Mouse (Mus musculus): ENCODE results near the gene Ints4.

The Ints4 gene

DNA sequence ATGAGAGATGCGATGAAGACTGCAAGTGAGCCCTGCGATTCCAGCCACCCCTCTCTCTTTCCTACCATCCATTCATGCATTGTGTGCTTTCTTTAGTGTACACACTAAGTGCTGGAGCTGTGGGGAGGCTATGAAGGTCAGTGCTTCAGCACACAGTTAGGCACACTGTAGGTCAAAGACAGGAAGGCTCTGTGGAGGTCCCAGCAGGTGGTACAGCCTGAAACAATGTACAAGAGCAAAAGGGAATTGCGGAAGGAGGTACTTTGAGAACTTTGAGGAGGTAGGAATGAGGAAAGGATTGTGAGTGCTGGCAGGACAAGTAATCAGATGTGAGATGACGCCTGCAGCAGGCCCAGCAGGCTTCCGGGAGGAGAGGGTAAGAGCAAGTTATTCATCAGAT, 54.8 kb downstream of the Ints4 start:
- in situ Hi-C loops (cut with MboI, MseI) = no loop called here

DNA sequence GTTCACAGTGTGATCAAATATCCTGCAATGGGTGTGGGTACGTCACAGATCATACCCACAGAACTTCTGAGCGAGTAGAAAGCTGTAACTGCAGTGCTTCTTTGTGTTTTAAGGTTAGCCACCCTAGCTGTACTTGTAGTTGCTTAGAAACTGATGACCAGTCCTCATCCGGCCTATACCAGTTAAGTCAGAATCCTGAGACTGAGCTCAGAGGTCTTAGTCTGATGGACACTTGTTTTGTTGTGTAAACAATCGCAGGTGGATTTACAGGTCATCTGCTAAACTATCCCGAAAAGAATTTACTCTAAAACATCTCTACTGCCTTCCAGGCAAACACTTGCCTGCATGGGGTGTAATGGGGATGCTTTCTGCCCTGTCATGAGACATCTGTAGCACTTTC, 55.8 kb downstream of the Ints4 start:
- in situ Hi-C loops (cut with MboI, MseI) = no loop called here

DNA sequence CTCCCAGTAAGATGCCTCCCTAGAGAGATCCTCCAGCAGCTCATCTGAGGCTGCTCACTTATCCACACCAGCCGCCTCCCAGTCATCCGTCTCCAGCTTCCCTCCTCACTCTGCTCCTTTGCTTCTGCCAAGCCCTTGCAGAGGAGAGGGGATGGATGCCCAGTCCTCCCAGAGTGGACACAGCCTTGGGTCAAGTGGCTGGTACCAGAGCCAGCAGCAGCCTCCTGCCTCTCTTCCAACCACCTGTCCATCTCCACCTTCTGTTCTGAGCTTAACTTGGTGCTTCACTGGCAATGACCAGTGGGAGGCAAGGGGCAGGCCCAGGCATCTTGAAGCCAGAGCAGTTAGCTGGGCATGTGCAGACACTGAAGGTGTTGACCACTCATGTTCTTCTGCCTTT, 65.7 kb downstream of the Ints4 start:
- in situ Hi-C loops (cut with MboI, MseI) = no loop called here

DNA sequence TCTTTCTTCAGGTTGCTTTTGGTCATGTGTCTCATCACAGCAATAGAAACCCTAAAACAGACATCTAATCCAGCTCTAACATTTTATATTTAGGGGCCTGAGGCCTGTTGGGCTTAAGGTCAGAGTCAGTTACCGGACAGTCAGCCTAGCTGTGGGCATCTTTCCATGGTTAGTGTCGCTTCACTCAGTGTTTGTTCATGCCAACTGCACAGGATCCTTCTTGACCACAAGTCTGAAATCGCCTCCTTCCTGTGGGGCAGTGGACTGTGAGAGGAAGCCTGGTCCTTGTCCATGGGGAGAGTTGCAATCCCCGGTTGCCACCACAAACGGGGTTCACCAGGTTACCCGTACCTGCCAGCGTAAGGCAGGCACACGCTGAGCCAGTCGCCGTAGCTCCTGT, 68.5 kb downstream of the Ints4 start:
- in situ Hi-C loops (cut with MboI, MseI) = no loop called here

DNA sequence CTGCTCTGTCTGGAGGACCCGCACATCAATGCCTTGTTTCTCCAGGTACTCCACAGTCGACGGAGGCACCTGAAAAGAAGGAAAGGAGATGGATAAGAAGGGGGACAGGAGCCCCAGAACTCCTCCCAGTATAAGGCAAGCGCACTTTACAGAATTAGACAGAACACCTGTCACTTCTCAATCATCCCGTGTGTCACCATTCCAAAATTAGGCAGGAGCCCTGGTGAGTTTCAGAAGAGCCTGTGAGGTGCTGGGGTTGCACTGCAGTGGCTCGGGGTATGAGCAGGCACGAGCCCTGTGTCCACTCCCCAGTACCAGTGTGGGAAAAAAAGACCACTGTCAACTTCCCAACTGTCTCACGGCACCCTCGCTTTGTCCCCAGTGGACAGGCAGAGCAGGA, 69.9 kb downstream of the Ints4 start:
- in situ Hi-C loops (cut with MboI, MseI) = no loop called here

DNA sequence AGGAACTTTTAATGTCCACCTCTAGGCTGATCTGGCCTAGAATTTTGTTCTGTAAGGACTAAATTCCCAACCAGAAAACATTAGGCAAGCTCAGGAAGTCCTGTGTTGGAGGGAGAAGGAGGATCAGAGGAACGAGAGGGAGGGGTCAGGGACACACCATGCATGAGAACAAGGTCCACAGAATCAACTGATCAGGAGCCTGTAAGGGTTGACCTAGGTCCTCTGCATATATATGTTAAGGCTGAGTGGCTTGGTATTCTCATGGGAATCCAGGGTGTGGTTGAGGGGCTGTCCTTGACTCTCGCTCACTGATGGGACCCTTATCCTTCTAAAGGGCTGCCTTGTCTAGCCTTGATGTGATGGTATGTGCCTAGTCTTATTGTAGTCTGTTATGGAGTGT, 82.8 kb downstream of the Ints4 start:
- in situ Hi-C loops (cut with MboI, MseI) = no loop called here

DNA sequence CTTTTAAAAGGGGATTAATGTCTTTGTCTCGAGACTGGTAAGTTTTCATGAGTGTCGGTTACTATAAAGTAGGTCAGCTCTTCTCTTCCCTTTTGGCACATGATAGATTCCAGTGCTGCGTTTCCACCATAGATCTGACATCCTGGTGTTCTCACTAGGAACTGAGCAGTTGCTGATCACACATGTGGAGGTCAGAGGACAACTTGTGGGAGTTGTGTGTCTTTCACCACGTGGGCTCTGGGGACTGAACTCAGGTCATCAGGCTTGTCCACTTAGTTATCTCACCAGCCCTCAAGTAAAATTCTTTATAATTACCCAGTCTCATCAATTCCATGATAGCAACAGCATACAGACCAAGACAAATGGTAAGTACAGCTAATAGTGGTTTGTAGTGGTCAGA, 88.6 kb downstream of the Ints4 start:
- in situ Hi-C loops (cut with MboI, MseI) = no loop called here

DNA sequence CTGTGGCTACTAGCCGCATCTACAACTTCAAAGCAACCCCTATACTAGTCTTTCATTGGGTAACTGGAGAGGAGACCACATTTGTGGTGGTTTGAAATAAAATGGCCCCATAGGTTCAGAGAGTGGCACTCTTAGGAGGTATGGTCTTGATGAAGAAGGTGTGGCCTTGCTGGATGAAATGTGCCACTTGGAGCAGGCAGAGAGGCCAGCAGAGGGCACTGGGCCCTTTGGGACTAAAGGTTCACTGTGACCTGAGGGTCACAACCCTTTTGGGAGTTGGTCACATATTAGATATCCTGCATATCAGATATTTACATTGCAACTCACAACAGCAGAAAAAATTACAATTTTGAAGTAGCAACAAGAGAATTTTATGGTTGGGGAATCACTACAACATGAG, 89.6 kb downstream of the Ints4 start:
- in situ Hi-C loops (cut with MboI, MseI) = no loop called here

DNA sequence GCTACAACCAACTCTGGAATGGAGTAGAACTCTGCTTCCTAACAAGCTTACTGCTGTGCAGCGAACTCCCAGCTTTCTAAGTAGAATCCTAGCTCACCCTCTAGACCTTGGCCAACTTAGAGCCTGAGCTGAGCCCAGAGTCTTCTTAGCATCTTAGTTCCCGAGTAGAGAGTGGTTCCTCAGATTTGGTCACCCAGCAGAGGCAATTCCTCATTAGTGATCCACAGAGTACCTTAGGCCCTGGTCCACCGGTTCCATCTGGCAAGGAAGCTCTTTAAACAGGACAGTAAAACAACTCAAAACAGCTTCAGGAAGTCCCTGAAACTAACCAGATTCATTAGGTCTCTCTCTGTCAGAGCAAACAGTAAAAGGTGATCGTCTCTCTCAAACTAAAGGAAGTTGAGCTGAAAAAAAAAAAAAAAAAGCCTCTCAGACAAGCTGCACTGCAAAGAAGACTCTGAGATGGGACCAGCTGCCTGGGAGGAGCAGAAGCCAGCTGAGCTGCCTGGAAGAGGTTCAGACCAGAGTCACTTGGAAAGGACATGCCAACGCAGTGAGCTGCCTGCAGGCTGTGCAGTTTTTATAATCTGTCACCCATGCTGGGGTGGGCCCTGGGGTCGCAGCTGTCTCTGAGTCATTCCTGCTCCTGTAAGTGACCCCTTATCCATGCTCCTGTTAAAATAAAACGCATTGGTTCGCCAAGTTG, 97.8 kb downstream of the Ints4 start:
- in situ Hi-C loops (cut with MboI, MseI) = no loop called here

DNA sequence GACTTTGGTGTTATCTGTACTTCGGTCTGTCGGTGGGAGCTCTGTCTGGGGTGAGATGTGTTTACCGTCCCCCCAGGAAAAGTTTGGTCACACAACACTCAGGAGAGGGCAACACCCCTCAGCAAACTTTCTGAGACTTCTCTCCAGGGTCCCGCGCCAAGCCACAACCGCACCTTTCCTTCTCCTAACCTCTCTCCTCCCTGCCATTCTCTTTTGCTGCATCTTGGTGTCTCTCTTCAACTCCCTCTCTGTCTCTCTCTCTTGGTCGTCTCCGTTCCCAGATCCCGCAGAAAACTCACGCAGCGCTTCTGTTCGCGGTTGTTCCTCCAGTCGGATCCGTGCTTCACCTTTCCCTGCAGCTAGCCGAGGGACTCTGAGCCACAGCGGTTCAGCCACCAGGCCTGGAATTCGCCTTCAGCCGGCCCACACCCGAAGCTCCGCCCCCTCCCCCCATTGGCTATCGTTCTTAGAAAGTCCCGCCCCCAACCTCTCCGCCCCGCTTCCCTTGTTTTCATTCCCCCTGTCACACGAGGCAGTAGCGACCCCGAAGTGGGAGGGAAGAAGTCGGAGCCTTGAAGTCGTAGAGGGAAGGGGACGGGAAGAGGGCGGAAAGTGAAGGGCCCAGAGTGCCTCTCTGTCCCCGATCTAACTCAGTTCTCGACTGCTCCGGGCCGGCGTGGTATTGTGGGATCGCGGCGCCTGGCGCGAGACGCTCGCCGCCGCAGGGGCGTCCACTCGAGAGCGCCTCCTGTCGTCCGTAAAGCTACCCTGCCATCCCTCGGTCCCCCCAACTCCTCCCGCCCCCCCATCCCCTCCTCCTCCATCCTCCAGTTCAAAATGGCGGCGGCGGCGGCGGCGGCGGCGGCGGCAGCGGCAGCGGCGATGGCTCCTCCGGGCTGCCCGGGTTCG, 98.6 kb downstream of the Ints4 start, which contains the start of the genes Aamdc and Rsf1:
Gene Aamdc (minus strand): TSS at position 431 of the 909 bp plus-strand sequence.
Gene Rsf1 (plus strand): TSS at position 823 of the 909 bp plus-strand sequence.
- in situ Hi-C loops (cut with MboI, MseI) = no loop called here

DNA sequence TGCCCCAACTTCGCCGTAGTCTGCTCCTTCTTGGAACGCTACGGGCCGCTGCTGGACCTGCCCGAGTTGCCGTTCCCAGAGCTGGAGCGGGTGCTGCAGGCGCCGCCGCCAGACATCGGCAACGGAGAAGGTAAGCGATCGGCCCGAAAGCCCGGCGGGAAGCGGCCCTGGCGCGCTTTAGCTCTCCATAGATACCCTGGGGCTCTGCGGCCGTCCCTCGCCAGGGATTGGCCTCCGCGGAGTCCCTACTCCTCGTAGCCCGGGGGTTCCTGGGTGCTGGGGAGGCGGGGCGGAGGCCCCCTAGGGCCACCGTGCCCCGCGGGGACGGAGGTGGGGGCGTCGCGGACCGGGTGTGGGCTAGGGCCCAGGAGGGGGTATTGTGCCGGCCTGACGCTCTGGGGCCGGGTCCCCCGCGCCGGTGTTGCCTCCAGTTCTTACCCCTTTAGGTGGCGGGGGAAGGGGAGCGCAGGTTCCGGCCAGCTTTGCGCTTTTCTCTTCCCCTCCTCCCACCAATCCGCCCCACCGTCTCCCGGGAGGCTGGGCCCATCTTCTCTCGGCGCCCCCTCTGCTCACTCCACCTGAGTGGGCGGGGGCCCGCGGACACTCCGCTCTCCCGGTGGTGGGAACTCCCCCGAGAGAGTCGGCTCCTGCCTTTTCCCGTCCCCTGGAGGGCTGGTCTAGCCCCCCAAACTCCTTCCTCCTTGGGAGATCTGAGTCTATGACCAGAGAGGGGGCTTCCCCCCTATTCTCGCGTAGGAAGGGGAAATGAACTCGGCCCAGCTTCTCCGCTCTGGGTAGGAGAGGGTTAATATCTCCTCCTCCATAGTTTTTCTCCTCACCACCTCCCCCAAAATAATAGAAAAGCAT, 99.5 kb downstream of the Ints4 start:
- in situ Hi-C loops (cut with MboI, MseI) = loop anchor here in 1 of 2 experiments (10.0 kb wide), 1 partner anchor 485 kb away; no protein-coding TSS in a partner anchor

DNA sequence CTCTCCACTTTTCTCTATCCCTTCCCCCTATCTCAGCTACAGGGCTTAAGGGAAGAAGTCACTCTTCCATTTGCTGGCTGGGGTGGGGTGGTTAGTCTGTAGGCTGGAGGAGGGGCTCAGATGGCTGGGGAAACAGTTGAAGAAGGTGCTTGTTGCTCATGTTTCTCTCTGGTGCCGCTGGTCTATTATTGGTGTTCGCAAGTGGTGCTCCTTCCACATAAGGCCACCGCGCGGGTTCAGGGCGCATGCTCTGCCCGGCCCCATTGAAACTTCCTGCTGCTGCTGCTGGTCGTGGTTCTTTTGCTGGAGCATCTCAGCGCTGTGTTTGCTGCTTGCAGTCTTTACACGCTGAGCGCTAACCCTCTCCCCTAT, 100.1 kb downstream of the Ints4 start:
- in situ Hi-C loops (cut with MboI, MseI) = loop anchor here in 1 of 2 experiments (10.0 kb wide), 1 partner anchor 486 kb away; no protein-coding TSS in a partner anchor

DNA sequence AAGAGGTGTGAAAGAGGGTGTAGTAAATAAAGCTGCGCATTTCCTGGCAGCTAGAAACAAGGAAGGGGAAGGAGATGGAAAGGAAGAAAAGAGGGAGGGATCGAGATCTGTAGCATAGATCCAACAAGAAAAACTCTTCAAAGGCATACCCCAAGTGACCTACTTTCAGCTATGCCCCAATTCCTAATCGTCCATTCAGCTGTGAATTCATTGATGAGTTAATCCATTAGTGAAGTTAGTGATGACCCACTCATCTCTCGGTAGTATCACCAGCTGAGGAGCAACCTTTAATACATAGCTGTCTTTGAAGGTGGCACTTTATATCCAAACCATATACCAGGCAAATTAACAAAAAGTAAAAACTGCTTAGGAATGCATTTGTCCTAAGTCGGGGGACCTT, 107.8 kb downstream of the Ints4 start:
- in situ Hi-C loops (cut with MboI, MseI) = loop anchor here in 1 of 2 experiments (10.0 kb wide), 1 partner anchor 494 kb away; no protein-coding TSS in a partner anchor

DNA sequence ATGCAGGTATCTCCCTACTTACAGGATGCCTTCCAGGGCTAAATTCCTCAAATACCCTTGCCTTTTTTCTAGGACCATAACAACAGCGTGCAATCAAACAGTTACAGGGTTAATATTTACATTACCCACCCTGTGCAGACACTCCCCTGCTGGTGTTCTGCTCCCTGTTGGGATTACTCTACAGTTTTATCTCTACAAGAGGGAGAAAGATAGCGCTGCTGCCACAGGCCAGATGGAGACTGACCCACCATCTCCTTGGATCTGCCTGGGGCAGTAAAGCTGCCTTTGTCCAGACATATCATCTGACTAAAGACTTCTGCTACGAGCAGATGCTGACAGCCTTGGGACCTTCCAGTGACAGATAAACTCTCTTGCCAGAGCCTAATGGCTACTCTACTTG, 109.7 kb downstream of the Ints4 start:
- in situ Hi-C loops (cut with MboI, MseI) = no loop called here

Data from T-helper 17 cell (primary cell).